Mouse (Mus musculus) MEL (cell line): ENCODE measurements at regions not wholly inside any gene's neighbourhood (a gene's known extent, or its start where the extent isn't known, plus 50 kb on each side); places are given as distances from the start of the nearest gene placed in this dataset.

Source experiments
- DNase-seq: peaks from one replicate; pipeline ENCODE4 v3.0.0; 2011; ENCODE audit warnings: low read depth, low spot score
- H3K27ac ChIP-seq: 2 replicates; pipeline ENCODE4 v1.5.1; 2012; ENCODE audit warnings: low read depth, mild to moderate bottlenecking, control low read depth, low read length, moderate library complexity; ENCODE audit not compliant: control insufficient read depth
- H3K27me3 ChIP-seq, 2 experiments: fragments of 150-350 bp in 1 of 2; sonication (generic) in 1 of 2; 2 replicates each; pipeline ENCODE4 v1.6.1; 2012; ENCODE audit warnings: low read length in 2 of 2, mild to moderate bottlenecking in 2 of 2, improper control_type of control experiment in 1 of 2, moderate library complexity in 1 of 2; ENCODE audit not compliant: insufficient read depth in 2 of 2, control insufficient read depth in 1 of 2
- H3K36me3 ChIP-seq, 2 experiments: 2 replicates each; pipeline ENCODE4 v1.6.1; 2012 to 2014; ENCODE audit warnings: low read length in 2 of 2, improper control_type of control experiment in 1 of 2, inconsistent platforms in 1 of 2, mild to moderate bottlenecking in 1 of 2; ENCODE audit not compliant: insufficient read depth in 2 of 2, control insufficient read depth in 1 of 2
- H3K4me1 ChIP-seq, 2 experiments: fragments of 150-350 bp in 1 of 2; sonication (generic) in 1 of 2; 2 replicates each; pipeline ENCODE4 v1.6.1; 2012; ENCODE audit warnings: low read length in 2 of 2, improper control_type of control experiment in 1 of 2, mild to moderate bottlenecking in 1 of 2; ENCODE audit not compliant: insufficient read depth in 2 of 2, control insufficient read depth in 1 of 2
- H3K4me3 ChIP-seq, 2 experiments: fragments of 150-350 bp in 1 of 2; sonication (generic) in 1 of 2; 2 replicates each; pipeline ENCODE4 v1.5.1; 2012; ENCODE audit warnings: low read depth in 2 of 2, low read length in 2 of 2, mild to moderate bottlenecking in 2 of 2, moderate library complexity in 2 of 2, control low read depth in 1 of 2, improper control_type of control experiment in 1 of 2; ENCODE audit not compliant: control insufficient read depth in 1 of 2, insufficient read depth in 1 of 2
- H3K79me2 ChIP-seq: 2 replicates; pipeline ENCODE4 v1.6.1; 2012; ENCODE audit warnings: mild to moderate bottlenecking, low read length, moderate library complexity; ENCODE audit not compliant: control insufficient read depth, poor library complexity, insufficient read depth
- H3K9ac ChIP-seq: 2 replicates; pipeline ENCODE4 v1.6.1; 2012; ENCODE audit warnings: low read depth, mild to moderate bottlenecking, control low read depth, low read length, moderate library complexity; ENCODE audit not compliant: control insufficient read depth, poor library complexity, severe bottlenecking
- H3K9me3 ChIP-seq: fragments of 150-350 bp; sonication (generic); replicated peaks from 2 replicates; pipeline ENCODE4 v1.6.1; 2012; ENCODE audit warnings: mild to moderate bottlenecking, low read length, improper control_type of control experiment, moderate library complexity; ENCODE audit not compliant: insufficient read depth
- BHLHE40 ChIP-seq: IDR thresholded peaks from 2 replicates; pipeline ENCODE4 v1.6.1; 2012; ENCODE audit warnings: low read depth, mild to moderate bottlenecking, inconsistent platforms, low read length, improper control_type of control experiment, borderline replicate concordance
- CHD1 ChIP-seq: IDR thresholded peaks from 2 replicates; pipeline ENCODE4 v1.6.1; 2012; ENCODE audit warnings: low read depth, mild to moderate bottlenecking, inconsistent platforms, low read length, improper control_type of control experiment
- CTCF ChIP-seq, 3 experiments: IDR thresholded peaks in 2 of 3; conservative IDR thresholded peaks in 1 of 3; 2 replicates each; pipeline ENCODE4 v1.5.1; 2011 to 2012; ENCODE audit warnings: low read length in 3 of 3, low read depth in 2 of 3, mild to moderate bottlenecking in 2 of 3, improper control_type of control experiment in 1 of 3, inconsistent platforms in 1 of 3, mixed read lengths in 1 of 3, moderate library complexity in 1 of 3; ENCODE audit not compliant: control insufficient read depth in 1 of 3, insufficient read depth in 1 of 3, poor library complexity in 1 of 3, severe bottlenecking in 1 of 3
- ELF1 ChIP-seq: IDR thresholded peaks from 2 replicates; pipeline ENCODE4 v1.6.1; 2014; ENCODE audit warnings: low read depth, mild to moderate bottlenecking, inconsistent platforms, low read length, improper control_type of control experiment, moderate library complexity
- ETS1 ChIP-seq: IDR thresholded peaks from 2 replicates; pipeline ENCODE4 v1.6.1; 2012; ENCODE audit warnings: low read depth, mild to moderate bottlenecking, inconsistent platforms, low read length, improper control_type of control experiment, moderate library complexity
- HCFC1 ChIP-seq: IDR thresholded peaks from 2 replicates; pipeline ENCODE4 v1.6.1; 2012; ENCODE audit warnings: low read depth, mild to moderate bottlenecking, inconsistent platforms, low read length, improper control_type of control experiment, moderate library complexity
- MAZ ChIP-seq: IDR thresholded peaks from 2 replicates; pipeline ENCODE4 v1.6.1; 2012; ENCODE audit warnings: low read depth, mild to moderate bottlenecking, inconsistent platforms, low read length, improper control_type of control experiment
- MXI1 ChIP-seq: IDR thresholded peaks from 2 replicates; pipeline ENCODE4 v1.6.1; 2011; ENCODE audit warnings: mild to moderate bottlenecking, low read depth, low read length, improper control_type of control experiment
- POLR2A ChIP-seq, 2 experiments: IDR thresholded peaks; 2 replicates each; pipeline ENCODE4 v1.6.1; 2011 to 2012; ENCODE audit warnings: low read length in 2 of 2, mild to moderate bottlenecking in 2 of 2, control low read depth in 1 of 2, improper control_type of control experiment in 1 of 2, low read depth in 1 of 2, moderate library complexity in 1 of 2; ENCODE audit not compliant: control insufficient read depth in 1 of 2, insufficient read depth in 1 of 2, poor library complexity in 1 of 2
- RCOR1 ChIP-seq: IDR thresholded peaks from 2 replicates; pipeline ENCODE4 v1.6.1; 2012; ENCODE audit warnings: low read depth, mild to moderate bottlenecking, inconsistent platforms, low read length, improper control_type of control experiment
- TAL1 ChIP-seq: IDR thresholded peaks from 2 replicates; pipeline ENCODE4 v1.6.1; 2012; ENCODE audit warnings: mild to moderate bottlenecking, inconsistent platforms, low read length, moderate library complexity, mixed read lengths
- TBP ChIP-seq: IDR thresholded peaks from 2 replicates; pipeline ENCODE4 v1.8.0; 2011; ENCODE audit warnings: low read depth, low read length, improper control_type of control experiment
- USF2 ChIP-seq, 2 experiments: IDR thresholded peaks; 2 replicates each; pipeline ENCODE4 v1.6.1; 2011 to 2012; ENCODE audit warnings: improper control_type of control experiment in 2 of 2, low read length in 2 of 2, borderline replicate concordance in 1 of 2, inconsistent platforms in 1 of 2, low read depth in 1 of 2, mild to moderate bottlenecking in 1 of 2; ENCODE audit not compliant: insufficient read depth in 1 of 2
- ZNF384 ChIP-seq: IDR thresholded peaks from 2 replicates; pipeline ENCODE4 v1.6.1; 2012; ENCODE audit warnings: low read depth, mild to moderate bottlenecking, inconsistent platforms, low read length, improper control_type of control experiment

DNA sequence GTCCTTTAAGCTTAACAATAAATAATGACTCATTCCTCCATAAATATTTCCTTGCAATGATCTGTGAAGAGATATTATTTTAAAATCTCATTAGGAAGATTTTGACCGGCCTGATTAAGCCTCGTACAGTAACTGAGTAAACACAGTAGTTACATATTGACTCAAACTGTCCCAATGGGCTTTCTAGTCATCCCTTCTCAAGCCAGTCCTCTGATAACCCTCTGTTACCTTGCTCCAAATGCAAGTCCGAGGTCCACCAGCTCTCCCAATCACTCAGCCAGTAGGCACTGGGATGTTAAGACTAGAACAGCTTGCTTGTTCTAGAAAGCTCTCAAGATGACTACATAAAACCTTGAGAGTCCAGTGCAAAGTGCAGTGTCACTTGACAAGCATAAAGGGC is 160.6 kb downstream of the Pdcd6ip start:
- TF ChIP-seq BHLHE40, result no peak
- TF ChIP-seq TAL1, result no peak
- no peak for TF ChIP-seq ELF1
- DNase-seq, result no peak
- no peaks in the 10 kb centered on the region for H3K36me3 ChIP-seq
- H3K27ac ChIP-seq, result no peak overlapping the region
- H3K27me3 ChIP-seq, result no peaks in the 10 kb centered on the region
- H3K9me3 ChIP-seq, result no peaks in the 10 kb centered on the region
- no peaks in the 10 kb centered on the region for H3K79me2 ChIP-seq
- no peak overlapping the region for H3K4me3 ChIP-seq
- no peaks in the 10 kb centered on the region for H3K4me1 ChIP-seq
- no peak overlapping the region for H3K9ac ChIP-seq

DNA sequence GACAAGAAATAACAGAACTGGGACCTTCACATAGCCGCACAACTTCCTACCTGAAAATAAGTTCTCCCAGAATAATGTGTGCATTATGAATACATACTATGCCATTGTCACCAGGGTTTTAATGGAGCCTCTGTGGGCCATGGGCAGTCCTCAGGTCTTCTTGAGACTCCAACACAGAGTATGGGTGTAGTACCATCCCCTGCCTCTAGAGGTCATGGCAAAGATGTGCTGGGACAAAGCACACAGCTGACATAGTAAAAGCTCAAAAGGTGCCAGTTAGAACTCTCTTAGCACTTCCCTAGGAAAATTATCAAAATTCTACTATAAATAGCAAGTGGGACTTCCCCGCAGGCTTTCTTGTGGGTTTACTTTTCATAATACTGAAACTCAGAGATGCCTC is 179.5 kb downstream of the Pdcd6ip start:
- H3K27me3 ChIP-seq, result no peaks in the 10 kb centered on the region
- peak; percentile 41 for DNase-seq
- H3K36me3 ChIP-seq, result no peaks in the 10 kb centered on the region
- TF ChIP-seq ELF1 (no peak), USF2 (IDR thresholded peaks at IDR 0.05; ENCODE audit: borderline replicate concordance in 1 of 2, insufficient read depth in 1 of 2, low read depth in 1 of 2, low read length in 2 of 2) (no peak), CTCF (IDR thresholded peaks at IDR 0.05 in 2 of 3, conservative IDR thresholded peaks at IDR 0.05 in 1 of 3; ENCODE audit: control insufficient read depth in 1 of 3, insufficient read depth in 1 of 3, low read depth in 2 of 3, low read length in 3 of 3, poor library complexity in 1 of 3, severe bottlenecking in 1 of 3) (peak; percentile 33 to 63 (median 35); a peak in 5 of 6 replicates), TBP (no peak), HCFC1 (no peak), MXI1 (no peak)
- TF ChIP-seq, all 39 proteins: peak for 1
- no peaks in the 10 kb centered on the region for H3K4me1 ChIP-seq
- H3K79me2 ChIP-seq, result no peaks in the 10 kb centered on the region
- H3K9ac ChIP-seq, result no peak overlapping the region
- H3K27ac ChIP-seq, result no peak overlapping the region
- H3K9me3 ChIP-seq, result no peaks in the 10 kb centered on the region
- no peak overlapping the region for H3K4me3 ChIP-seq

DNA sequence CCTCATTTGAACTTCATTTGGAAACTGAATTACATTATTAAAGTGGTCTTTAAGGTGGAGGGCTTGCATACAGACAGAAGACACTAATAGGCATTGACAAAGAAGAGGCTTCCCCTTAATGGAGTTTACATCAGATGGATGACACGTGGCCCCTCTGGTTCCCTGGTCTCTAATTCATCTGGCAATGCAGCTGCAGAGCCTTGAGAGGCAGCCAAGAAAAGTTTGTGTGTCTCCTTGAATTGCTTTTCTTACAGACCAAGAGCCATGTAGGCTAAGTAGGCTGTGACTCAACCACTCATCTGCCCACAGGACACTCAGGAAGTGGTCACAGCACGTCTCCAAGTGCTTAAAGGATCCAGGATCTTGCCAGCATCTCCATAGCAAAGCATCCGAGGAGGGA is 183.8 kb downstream of the Pdcd6ip start:
- no peak for DNase-seq
- Histone ChIP-seq H3K4me3 (no peak overlapping the region), H3K9me3 (no peaks in the 10 kb centered on the region), H3K4me1 (no peaks in the 10 kb centered on the region), H3K36me3 (no peaks in the 10 kb centered on the region), H3K9ac (no peak overlapping the region), H3K27ac (no peak overlapping the region), H3K27me3 (no peaks in the 10 kb centered on the region; a peak in 1 of 4 replicates), H3K79me2 (no peaks in the 10 kb centered on the region)
- TF ChIP-seq ETS1 (no peak), MAZ (no peak), ZNF384 (no peak), CHD1 (no peak), POLR2A (IDR thresholded peaks at IDR 0.05; ENCODE audit: control insufficient read depth in 1 of 2, insufficient read depth in 1 of 2, low read depth in 1 of 2, low read length in 2 of 2, poor library complexity in 1 of 2) (no peak), RCOR1 (no peak)
